Mouse (Mus musculus) lung, postnatal 0 days (tissue): Measurements from ENCODE around the gene Bhlhe41. TPM values are rescaled to one million over a fixed set of nuclear protein-coding genes. Genes with fewer than 3 reads are reported as not detected.

ENCODE experiments used
- ATAC-seq: fragments of 200-750 bp; cut with Nextera tagmentation; 2 replicates; pipeline ENCODE4 v1.8.0; 2017; ENCODE audit warnings: moderate library complexity
- DNase-seq: peaks from one replicate; pipeline ENCODE4 v3.0.0-alpha.2; 2016; ENCODE audit warnings: low spot score
- H3K27ac ChIP-seq: fragments of 300-500 bp; sonication (generic); 2 replicates; pipeline ENCODE4 v1.5.1; 2014; ENCODE audit warnings: antibody characterized with exemption, mild to moderate bottlenecking, low read length, mixed read lengths
- H3K27me3 ChIP-seq: fragments of 300-500 bp; sonication (generic); replicated peaks from 2 replicates; pipeline ENCODE4 v1.6.1; 2014; ENCODE audit warnings: low read length, mixed read lengths; ENCODE audit not compliant: insufficient read depth
- H3K36me3 ChIP-seq: fragments of 300-500 bp; sonication (generic); 2 replicates; pipeline ENCODE4 v1.6.1; 2014; ENCODE audit warnings: low read length, mixed read lengths; ENCODE audit not compliant: insufficient read depth
- H3K4me1 ChIP-seq: fragments of 300-500 bp; sonication (generic); 2 replicates; pipeline ENCODE4 v1.6.1; 2014; ENCODE audit warnings: antibody characterized with exemption, low read depth, low read length, mixed read lengths; ENCODE audit not compliant: insufficient read depth
- H3K4me2 ChIP-seq: fragments of 300-500 bp; sonication (generic); replicated peaks from 2 replicates; pipeline ENCODE4 v1.6.1; 2014; ENCODE audit warnings: low read depth, mild to moderate bottlenecking, low read length, moderate library complexity, mixed read lengths
- H3K4me3 ChIP-seq: fragments of 300-500 bp; sonication (generic); 2 replicates; pipeline ENCODE4 v1.5.1; 2014; ENCODE audit warnings: low read depth, low read length
- H3K9ac ChIP-seq: fragments of 300-500 bp; sonication (generic); replicated peaks from 2 replicates; pipeline ENCODE4 v1.6.1; 2014; ENCODE audit warnings: low read depth, mild to moderate bottlenecking
- H3K9me3 ChIP-seq: fragments of 300-500 bp; sonication (generic); 2 replicates; pipeline ENCODE4 v1.6.1; 2016; ENCODE audit warnings: low read length, mixed read lengths
- CTCF ChIP-seq: IDR thresholded peaks from 2 replicates; pipeline ENCODE4 v1.5.1; 2016; ENCODE audit warnings: antibody characterized with exemption, mild to moderate bottlenecking
- EP300 ChIP-seq: IDR thresholded peaks from 2 replicates; pipeline ENCODE4 v1.6.1; 2016; ENCODE audit warnings: antibody characterized with exemption, mild to moderate bottlenecking, control low read depth
- WGBS: fragments of 180-500 bp; shearing (Covaris S2); extraction: QIAGEN DNeasy Blood & Tissue Kit; methylation state at CpG from one replicate; pipeline ENCODE4 v1.1.7; 2014; 5-methylcytosine and 5-hydroxymethylcytosine counted together
- polyA plus RNA-seq: library from polyadenylated mRNA; unstranded; fragments of >200 nt; fragmentation: Nextera tagmentation; extraction: Ambion mirVana; gene quantifications from 2 replicates; pipeline ENCODE4 v1.2.1, GENCODE M21; 2015

Gene Bhlhe41
- polyA plus RNA-seq, 1 experiment from 2014 or later, result 3.1 TPM

DNA sequence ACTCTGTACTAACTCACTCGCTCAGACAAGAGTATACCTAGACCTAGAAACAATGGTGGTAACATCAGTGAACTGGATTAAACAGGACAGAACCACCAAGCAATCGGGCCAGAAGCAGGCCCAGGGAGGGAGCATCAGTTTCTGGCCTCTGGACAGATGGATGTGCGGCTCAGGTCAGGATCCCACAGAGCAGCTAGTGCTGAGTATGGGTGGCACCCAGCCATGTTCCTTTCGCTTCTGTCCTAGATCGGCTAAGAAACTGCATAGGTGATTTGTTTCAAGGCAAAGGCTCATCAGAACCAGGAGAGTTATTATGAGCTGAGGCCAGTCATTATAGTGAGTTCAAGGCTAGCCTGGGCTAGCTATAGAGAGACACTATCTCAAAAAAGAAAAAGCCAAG lies 38.8 kb upstream of the Bhlhe41 start:
- Histone ChIP-seq H3K9me3 (no peaks in the 10 kb centered on the region), H3K4me1 (no peaks in the 10 kb centered on the region)
- DNase-seq, result no peak

DNA sequence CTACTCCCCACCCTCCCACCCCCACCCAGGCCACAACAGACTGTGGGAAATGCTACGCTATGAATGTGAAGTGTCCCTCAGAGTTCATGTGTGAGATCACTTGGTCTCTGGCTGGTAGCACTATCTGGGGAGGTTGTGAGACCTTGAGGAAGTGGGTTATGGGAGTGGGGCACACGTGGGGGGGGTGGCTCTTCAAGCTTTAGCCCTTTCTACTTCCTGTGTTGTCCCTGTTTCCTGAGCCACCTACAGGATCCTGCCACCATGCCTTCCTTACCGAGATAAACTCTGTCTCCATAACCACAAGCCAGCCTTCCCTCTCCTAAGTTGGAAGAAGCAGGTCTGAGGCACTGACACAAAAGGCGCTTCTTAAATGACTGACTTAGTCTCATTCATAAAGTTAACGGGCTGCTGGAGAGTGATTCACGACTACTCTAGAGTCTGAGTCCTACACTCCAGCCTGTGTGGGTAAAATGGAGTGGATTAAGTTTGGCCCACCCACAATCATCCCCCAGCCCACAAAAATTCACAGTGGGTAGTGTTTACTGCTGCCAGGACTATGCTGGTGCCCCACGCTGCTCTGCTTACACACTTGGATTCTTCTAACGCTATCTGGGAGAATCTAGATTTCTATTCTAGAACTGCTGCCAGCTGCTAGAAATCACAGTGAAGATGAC lies 29.4 kb upstream of the Bhlhe41 start:
- H3K4me2 ChIP-seq, result no peak overlapping the region
- H3K36me3 ChIP-seq, result no peaks in the 10 kb centered on the region
- TF ChIP-seq CTCF, result no peak
- TF ChIP-seq EP300, result no peak
- no peak overlapping the region for H3K9ac ChIP-seq
- ATAC-seq (no peak), DNase-seq (no peak)
- no peaks in the 10 kb centered on the region for H3K4me1 ChIP-seq
- no peaks in the 10 kb centered on the region for H3K9me3 ChIP-seq
- no peak overlapping the region for H3K4me3 ChIP-seq
- H3K27ac ChIP-seq, result no peak overlapping the region
- WGBS, result 56% methylated on average over 8 of the region's 8 CpGs
- no peaks in the 10 kb centered on the region for H3K27me3 ChIP-seq

More for the DNA sequence above, 38.8 kb upstream of the Bhlhe41 start:
- no peak overlapping the region for H3K27ac ChIP-seq
- no peak overlapping the region for H3K4me3 ChIP-seq
- WGBS, result 87% methylated on average over 5 of the region's 5 CpGs
- no peak overlapping the region for H3K4me2 ChIP-seq
- TF ChIP-seq CTCF (no peak), EP300 (no peak)
- no peaks in the 10 kb centered on the region for H3K27me3 ChIP-seq
- H3K36me3 ChIP-seq, result no peaks in the 10 kb centered on the region
- no peak for ATAC-seq
- no peak overlapping the region for H3K9ac ChIP-seq

DNA sequence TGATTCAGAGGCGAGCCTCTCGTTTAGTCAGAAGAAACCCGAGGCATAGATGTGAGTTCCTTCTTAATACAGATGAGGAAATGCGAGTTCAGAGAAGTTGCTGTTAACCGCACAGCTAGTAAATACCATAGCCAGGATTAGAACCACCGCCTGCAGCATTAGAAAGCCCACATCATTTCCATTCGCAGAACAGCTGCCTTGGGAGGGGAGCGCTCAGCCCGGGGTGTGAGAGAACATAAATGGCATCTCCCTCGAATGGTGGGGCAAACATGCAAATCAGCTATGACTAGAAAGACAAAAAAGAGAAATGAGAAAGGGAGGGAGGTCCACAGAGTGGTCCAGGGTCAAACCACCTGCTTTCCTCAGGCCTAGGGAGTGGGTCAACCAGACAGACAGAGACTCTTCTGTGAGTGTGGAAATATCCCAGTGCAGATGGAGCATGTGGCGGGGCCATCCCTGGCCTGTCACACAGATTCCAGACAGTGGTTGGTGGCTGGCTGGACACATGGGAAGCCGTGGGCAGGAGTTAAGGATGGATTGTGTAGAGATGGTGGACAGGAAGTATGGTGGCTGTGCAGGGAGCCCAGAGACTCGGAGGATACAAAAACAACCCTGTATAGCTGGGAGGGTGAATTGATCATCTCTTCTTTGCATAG lies 28.1 kb upstream of the Bhlhe41 start:
- Histone ChIP-seq H3K4me1 (no peaks in the 10 kb centered on the region), H3K4me3 (no peak overlapping the region), H3K4me2 (no peak overlapping the region), H3K9me3 (no peaks in the 10 kb centered on the region), H3K9ac (no peak overlapping the region), H3K36me3 (no peaks in the 10 kb centered on the region), H3K27me3 (no peaks in the 10 kb centered on the region), H3K27ac (no peak overlapping the region)
- ATAC-seq (no peak), DNase-seq (no peak)
- no peak for TF ChIP-seq CTCF
- no peak for TF ChIP-seq EP300
- 77% methylated on average over 13 of the region's 13 CpGs for WGBS

DNA sequence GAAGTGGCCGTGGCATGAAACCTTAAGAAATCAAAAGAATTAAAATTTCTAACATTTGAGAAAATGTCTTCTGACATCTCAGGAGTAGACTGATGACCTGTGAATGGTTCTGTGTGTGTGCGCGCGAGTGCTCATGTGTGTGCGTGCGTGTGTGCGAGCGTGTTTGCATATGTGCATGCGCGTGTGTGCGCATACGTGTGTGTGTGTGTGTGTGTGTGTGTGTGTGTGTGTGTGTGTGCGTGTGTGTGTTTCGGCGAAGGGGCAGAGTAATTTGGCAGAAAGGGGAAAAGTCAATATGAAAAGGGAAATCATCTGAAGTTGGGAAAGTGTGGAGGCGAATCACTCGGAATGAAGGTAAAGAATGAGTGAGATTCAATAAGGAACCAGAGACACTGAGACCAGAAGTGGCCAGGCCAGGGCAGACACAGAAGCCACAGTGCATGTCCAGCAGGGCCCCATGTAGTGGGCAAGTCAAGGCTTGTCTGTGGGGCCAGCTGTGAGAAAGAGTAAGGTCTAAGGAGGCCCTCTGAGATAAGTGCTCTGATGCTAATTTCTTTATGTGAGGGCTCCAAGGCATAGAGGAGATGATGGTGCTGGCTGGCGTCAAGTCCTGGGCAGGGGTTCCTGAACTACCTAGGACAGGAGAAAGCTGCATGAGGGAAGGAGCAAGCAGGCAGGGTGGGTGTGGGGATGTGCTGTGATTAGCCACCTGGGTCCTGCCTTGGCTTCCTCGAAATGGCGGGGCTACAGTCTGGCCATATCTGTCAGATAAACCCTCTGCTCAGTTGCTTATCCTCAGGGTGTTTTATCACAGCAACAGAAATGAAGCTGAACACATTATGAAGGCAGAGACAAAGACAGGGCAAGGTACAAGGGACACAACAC lies 27.3 kb upstream of the Bhlhe41 start:
- WGBS, result 91% methylated on average over 20 of the region's 20 CpGs
- Histone ChIP-seq H3K9ac (no peak overlapping the region), H3K4me1 (no peaks in the 10 kb centered on the region), H3K27ac (no peak overlapping the region), H3K9me3 (no peaks in the 10 kb centered on the region), H3K36me3 (no peaks in the 10 kb centered on the region), H3K4me2 (no peak overlapping the region), H3K27me3 (no peaks in the 10 kb centered on the region), H3K4me3 (no peak overlapping the region)
- TF ChIP-seq CTCF, result no peak
- no peak for TF ChIP-seq EP300
- ATAC-seq (no peak), DNase-seq (no peak)

DNA sequence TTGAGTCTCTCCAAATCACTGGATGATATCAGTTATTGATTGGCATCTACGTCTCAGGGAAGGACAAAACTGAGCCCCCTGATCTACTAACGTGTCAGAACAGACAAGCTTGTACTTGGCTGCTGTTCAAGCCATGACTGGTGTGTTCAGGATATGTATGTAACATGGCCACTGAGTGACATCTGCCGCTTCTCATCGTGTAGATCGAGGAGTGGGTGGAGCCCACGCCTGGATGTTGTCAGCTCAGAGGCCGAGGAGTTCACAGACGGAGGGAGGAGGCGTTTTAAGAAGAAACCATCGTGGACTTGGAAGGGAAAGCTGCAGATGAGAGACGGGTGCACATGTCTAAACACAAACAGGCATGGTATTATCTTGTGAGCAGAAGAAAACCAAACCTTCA lies 26.6 kb upstream of the Bhlhe41 start:
- DNase-seq (no peak), ATAC-seq (no peak)
- no peaks in the 10 kb centered on the region for H3K36me3 ChIP-seq
- H3K27ac ChIP-seq, result no peak overlapping the region
- no peaks in the 10 kb centered on the region for H3K4me1 ChIP-seq
- 62% methylated on average over 11 of the region's 11 CpGs for WGBS
- H3K9me3 ChIP-seq, result no peaks in the 10 kb centered on the region
- TF ChIP-seq EP300 (no peak), CTCF (no peak)
- no peak overlapping the region for H3K4me3 ChIP-seq
- H3K9ac ChIP-seq, result no peak overlapping the region
- no peak overlapping the region for H3K4me2 ChIP-seq
- H3K27me3 ChIP-seq, result no peaks in the 10 kb centered on the region

DNA sequence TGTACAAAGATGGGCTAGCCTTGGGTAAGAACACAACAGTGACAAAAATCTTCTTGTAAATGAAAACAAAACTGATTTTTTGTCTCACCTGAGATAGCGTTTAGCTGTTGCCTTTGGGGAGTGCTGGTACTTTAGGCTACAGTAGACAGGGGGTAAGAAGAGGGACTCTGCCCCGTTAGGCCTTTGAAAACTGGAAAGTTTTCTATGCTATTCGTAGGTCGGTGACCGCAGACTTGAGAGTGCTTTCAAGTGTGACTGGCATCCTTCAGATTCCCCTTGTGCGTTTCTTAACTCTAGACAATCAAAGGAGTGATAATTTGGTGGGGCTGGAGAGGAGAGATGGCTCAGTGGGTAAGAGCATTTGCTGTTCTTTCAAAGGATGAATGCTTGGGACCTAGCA lies 22.4 kb upstream of the Bhlhe41 start:
- no peaks in the 10 kb centered on the region for H3K36me3 ChIP-seq
- no peak overlapping the region for H3K4me3 ChIP-seq
- H3K4me2 ChIP-seq, result no peak overlapping the region
- WGBS, result 72% methylated on average over 6 of the region's 6 CpGs
- H3K27ac ChIP-seq, result no peak overlapping the region
- no peak overlapping the region for H3K9ac ChIP-seq
- ATAC-seq (no peak), DNase-seq (no peak)
- H3K4me1 ChIP-seq, result no peaks in the 10 kb centered on the region
- H3K9me3 ChIP-seq, result no peaks in the 10 kb centered on the region
- TF ChIP-seq EP300, result no peak
- TF ChIP-seq CTCF, result no peak
- no peaks in the 10 kb centered on the region for H3K27me3 ChIP-seq
